Mouse (Mus musculus): ENCODE measurements around the gene Pts.

Pts gene

GRCm38 (mm10) chr9:50533328-50533727, 4.8 kb upstream of the Pts start:
- DNase-seq (ENCODE audit: low read depth in 2 of 2, low spot score in 2 of 2) = peak in 1 of 2 experiments; percentile 25

GRCm38 (mm10) chr9:50530890-50531289, 2.4 kb upstream of the Pts start:
- DNase-seq (ENCODE audit: low read depth in 2 of 2, low spot score in 2 of 2) = peak in 1 of 2 experiments; percentile 25

GRCm38 (mm10) chr9:50527860-50528259, 664 bp downstream of the Pts start:
- peak in 1 of 2 experiments; percentile 42 for DNase-seq (ENCODE audit: low read depth in 2 of 2, low spot score in 2 of 2)

GRCm38 (mm10) chr9:50525585-50525984, 2.9 kb downstream of the Pts start:
- DNase-seq (ENCODE audit: low read depth in 2 of 2, low spot score in 2 of 2) = no peak

GRCm38 (mm10) chr9:50524936-50525335, 3.6 kb downstream of the Pts start:
- DNase-seq (ENCODE audit: low read depth in 2 of 2, low spot score in 2 of 2) = no peak

- DNase-seq (ENCODE audit: low read depth in 2 of 2, low spot score in 2 of 2) = no peak
These were observed 6.0 kb downstream of the Pts start for GRCm38 (mm10) chr9:50522574-50522973.

- no peak for DNase-seq (ENCODE audit: low read depth in 2 of 2, low spot score in 2 of 2)
These were observed 7.0 kb downstream of the Pts start for GRCm38 (mm10) chr9:50521562-50521961.

GRCm38 (mm10) chr9:50520748-50521147, 7.8 kb downstream of the Pts start:
- DNase-seq (ENCODE audit: low read depth in 2 of 2, low spot score in 2 of 2) = no peak

- no peak for DNase-seq (ENCODE audit: low read depth in 2 of 2, low spot score in 2 of 2)
These were observed 9.7 kb downstream of the Pts start for GRCm38 (mm10) chr9:50518781-50519180.

- DNase-seq (ENCODE audit: low read depth in 2 of 2, low spot score in 2 of 2) = no peak
These were observed 13.1 kb downstream of the Pts start for GRCm38 (mm10) chr9:50515462-50515861.

GRCm38 (mm10) chr9:50507570-50507969, 21.0 kb downstream of the Pts start:
- no peak for DNase-seq (ENCODE audit: low read depth in 2 of 2, low spot score in 2 of 2)

- no peak for DNase-seq (ENCODE audit: low read depth in 2 of 2, low spot score in 2 of 2)
These were observed 23.1 kb downstream of the Pts start for GRCm38 (mm10) chr9:50505405-50505804.

GRCm38 (mm10) chr9:50502949-50503348, 25.6 kb downstream of the Pts start:
- DNase-seq (ENCODE audit: low read depth in 2 of 2, low spot score in 2 of 2) = no peak

GRCm38 (mm10) chr9:50500974-50501501, 27.5 kb downstream of the Pts start:
- DNase-seq (ENCODE audit: low read depth in 2 of 2, low spot score in 2 of 2) = no peak

GRCm38 (mm10) chr9:50500467-50500973, 28.0 kb downstream of the Pts start:
- DNase-seq (ENCODE audit: low read depth in 2 of 2, low spot score in 2 of 2) = no peak

- no peak for DNase-seq (ENCODE audit: low read depth in 2 of 2, low spot score in 2 of 2)
These were observed 28.7 kb downstream of the Pts start for GRCm38 (mm10) chr9:50499781-50500180.

- no peak for DNase-seq (ENCODE audit: low read depth in 2 of 2, low spot score in 2 of 2)
These were observed 29.7 kb downstream of the Pts start for GRCm38 (mm10) chr9:50498815-50499214.

- DNase-seq (ENCODE audit: low read depth in 2 of 2, low spot score in 2 of 2) = no peak
These were observed 31.0 kb downstream of the Pts start for GRCm38 (mm10) chr9:50497536-50497935.

GRCm38 (mm10) chr9:50497076-50497475, 31.4 kb downstream of the Pts start:
- no peak for DNase-seq (ENCODE audit: low read depth in 2 of 2, low spot score in 2 of 2)

- no peak for DNase-seq (ENCODE audit: low read depth in 2 of 2, low spot score in 2 of 2)
These were observed 32.0 kb downstream of the Pts start for GRCm38 (mm10) chr9:50496546-50496945.

- DNase-seq (ENCODE audit: low read depth in 2 of 2, low spot score in 2 of 2) = no peak
These were observed 32.4 kb downstream of the Pts start for GRCm38 (mm10) chr9:50496151-50496505.

- DNase-seq (ENCODE audit: low read depth in 2 of 2, low spot score in 2 of 2) = no peak
These were observed 32.9 kb downstream of the Pts start for GRCm38 (mm10) chr9:50495405-50496150.

GRCm38 (mm10) chr9:50494311-50494710, 34.2 kb downstream of the Pts start, which contains the start of gene Plet1:
Plet1 (plus strand) TSS chr9:50494525.
- DNase-seq (ENCODE audit: low read depth in 2 of 2, low spot score in 2 of 2) = no peak
